Mouse (Mus musculus): ENCODE results near the gene Dld. TPM values are rescaled to one million over a fixed set of nuclear protein-coding genes. Genes with fewer than 3 reads are reported as not detected.

The Dld gene
- polyA plus RNA-seq, 1 experiment from 2014 or later, result 166 TPM

GRCm38 (mm10) chr12:31314310-31314709 is 36.9 kb downstream of the Dld start:
- DNase-seq (ENCODE audit: low spot score), result peak; percentile 75
- H3K4me1 ChIP-seq, result peaks cover 19% of the 10 kb centered on the region; the same call in 1 of the 2 replicates
- no peak overlapping the region for H3K4me3 ChIP-seq
- WGBS, result 57% methylated on average over 7 of the region's 7 CpGs
- H3K27me3 ChIP-seq (ENCODE audit: insufficient read depth, poor library complexity, severe bottlenecking), result no peaks in the 10 kb centered on the region
- H3K27ac ChIP-seq, result no peak overlapping the region
- no peaks in the 10 kb centered on the region for H3K9me3 ChIP-seq
- H3K36me3 ChIP-seq, result peaks cover 98% of the 10 kb centered on the region

GRCm38 (mm10) chr12:31313136-31313535 is 38.1 kb downstream of the Dld start:
- H3K36me3 ChIP-seq, result peaks cover 98% of the 10 kb centered on the region
- DNase-seq (ENCODE audit: low spot score), result peak; percentile 22
- no peaks in the 10 kb centered on the region for H3K27me3 ChIP-seq (ENCODE audit: insufficient read depth, poor library complexity, severe bottlenecking)
- H3K9me3 ChIP-seq, result no peaks in the 10 kb centered on the region
- H3K27ac ChIP-seq, result 0 out of 2 replicates have a peak overlapping the region, but pooled peaks have one; percentile 57
- H3K4me3 ChIP-seq, result no peak overlapping the region
- peaks cover 19% of the 10 kb centered on the region; the same call in 1 of the 2 replicates for H3K4me1 ChIP-seq
- 79% methylated on average over 4 of the region's 4 CpGs for WGBS

GRCm38 (mm10) chr12:31312281-31312680 is 39.0 kb downstream of the Dld start:
- H3K4me3 ChIP-seq, result no peak overlapping the region
- no peaks in the 10 kb centered on the region for H3K27me3 ChIP-seq (ENCODE audit: insufficient read depth, poor library complexity, severe bottlenecking)

GRCm38 (mm10) chr12:31311671-31312265 is 39.5 kb downstream of the Dld start:
- H3K4me1 ChIP-seq, result peaks cover 22% of the 10 kb centered on the region; the same call in 1 of the 2 replicates
- 81% methylated on average over 9 of the region's 9 CpGs for WGBS
- no peak overlapping the region for H3K4me3 ChIP-seq
- peak; percentile 73 for DNase-seq (ENCODE audit: low spot score)
- H3K36me3 ChIP-seq, result peaks cover 98% of the 10 kb centered on the region
- no peaks in the 10 kb centered on the region for H3K9me3 ChIP-seq
- H3K27ac ChIP-seq, result no peak overlapping the region
- H3K27me3 ChIP-seq (ENCODE audit: insufficient read depth, poor library complexity, severe bottlenecking), result no peaks in the 10 kb centered on the region

More at GRCm38 (mm10) chr12:31312281-31312680, 39.0 kb downstream of the Dld start:
- H3K27ac ChIP-seq, result no peak overlapping the region
- 85% methylated on average over 5 of the region's 5 CpGs for WGBS
- peaks cover 22% of the 10 kb centered on the region; the same call in 1 of the 2 replicates for H3K4me1 ChIP-seq
- H3K36me3 ChIP-seq, result peaks cover 98% of the 10 kb centered on the region
- peak; percentile 67 for DNase-seq (ENCODE audit: low spot score)
- no peaks in the 10 kb centered on the region for H3K9me3 ChIP-seq

GRCm38 (mm10) chr12:31310687-31311086 is 40.6 kb downstream of the Dld start:
- H3K4me1 ChIP-seq, result peaks cover 29% of the 10 kb centered on the region
- peaks cover 98% of the 10 kb centered on the region for H3K36me3 ChIP-seq
- H3K27me3 ChIP-seq (ENCODE audit: insufficient read depth, poor library complexity, severe bottlenecking), result no peaks in the 10 kb centered on the region
- H3K4me3 ChIP-seq, result no peak overlapping the region
- DNase-seq (ENCODE audit: low spot score), result peak; percentile 66
- H3K9me3 ChIP-seq, result no peaks in the 10 kb centered on the region
- 85% methylated on average over 9 of the region's 9 CpGs for WGBS
- H3K27ac ChIP-seq, result peak overlapping the region; percentile 42

GRCm38 (mm10) chr12:31307756-31308155 is 43.5 kb downstream of the Dld start:
- Histone ChIP-seq H3K27ac (no peak overlapping the region), H3K27me3 (ENCODE audit: insufficient read depth, poor library complexity, severe bottlenecking) (no peaks in the 10 kb centered on the region), H3K36me3 (peaks cover 100% of the 10 kb centered on the region), H3K4me1 (peaks cover 30% of the 10 kb centered on the region), H3K4me3 (no peak overlapping the region), H3K9me3 (no peaks in the 10 kb centered on the region)
- WGBS, result 96% methylated on average over 8 of the region's 8 CpGs
- DNase-seq (ENCODE audit: low spot score), result no peak

- 93% methylated on average over 8 of the region's 8 CpGs for WGBS
- peaks cover 100% of the 10 kb centered on the region for H3K36me3 ChIP-seq
- no peaks in the 10 kb centered on the region for H3K27me3 ChIP-seq (ENCODE audit: insufficient read depth, poor library complexity, severe bottlenecking)
- peaks cover 29% of the 10 kb centered on the region for H3K4me1 ChIP-seq
- no peak for DNase-seq (ENCODE audit: low spot score)
- peak overlapping the region; percentile 3; the same call in 1 of the 2 replicates for H3K27ac ChIP-seq
- no peak overlapping the region for H3K4me3 ChIP-seq
- no peaks in the 10 kb centered on the region for H3K9me3 ChIP-seq
These were observed 44.2 kb downstream of the Dld start for GRCm38 (mm10) chr12:31307011-31307410.

GRCm38 (mm10) chr12:31306075-31306675 is 45.1 kb downstream of the Dld start:
- Histone ChIP-seq H3K4me1 (peaks cover 32% of the 10 kb centered on the region), H3K27ac (peak overlapping the region; percentile 59; the same call in 1 of the 2 replicates)
- WGBS, result 41% methylated on average over 5 of the region's 5 CpGs

GRCm38 (mm10) chr12:31302766-31303511 is 48.3 kb downstream of the Dld start:
- H3K9me3 ChIP-seq, result no peaks in the 10 kb centered on the region
- H3K4me1 ChIP-seq, result peaks cover 36% of the 10 kb centered on the region
- no peak overlapping the region for H3K4me3 ChIP-seq
- peaks cover 100% of the 10 kb centered on the region for H3K36me3 ChIP-seq
- no peaks in the 10 kb centered on the region for H3K27me3 ChIP-seq (ENCODE audit: insufficient read depth, poor library complexity, severe bottlenecking)
- no peak for DNase-seq (ENCODE audit: low spot score)
- WGBS, result 84% methylated on average over 16 of the region's 16 CpGs
- H3K27ac ChIP-seq, result no peak overlapping the region

More at GRCm38 (mm10) chr12:31306075-31306675, 45.1 kb downstream of the Dld start:
- Histone ChIP-seq H3K9me3 (no peaks in the 10 kb centered on the region), H3K36me3 (peaks cover 100% of the 10 kb centered on the region), H3K4me3 (no peak overlapping the region), H3K27me3 (ENCODE audit: insufficient read depth, poor library complexity, severe bottlenecking) (no peaks in the 10 kb centered on the region)
- DNase-seq (ENCODE audit: low spot score), result no peak

- H3K9me3 ChIP-seq, result no peaks in the 10 kb centered on the region
- H3K36me3 ChIP-seq, result peaks cover 99% of the 10 kb centered on the region
- no peaks in the 10 kb centered on the region for H3K27me3 ChIP-seq (ENCODE audit: insufficient read depth, poor library complexity, severe bottlenecking)
- no peak overlapping the region for H3K4me3 ChIP-seq
- DNase-seq (ENCODE audit: low spot score), result no peak
- 74% methylated on average over 5 of the region's 5 CpGs for WGBS
- peaks cover 34% of the 10 kb centered on the region for H3K4me1 ChIP-seq
- H3K27ac ChIP-seq, result no peak overlapping the region
These were observed 49.0 kb downstream of the Dld start for GRCm38 (mm10) chr12:31302266-31302665.

- Histone ChIP-seq H3K27me3 (ENCODE audit: insufficient read depth, poor library complexity, severe bottlenecking) (no peaks in the 10 kb centered on the region), H3K27ac (peak overlapping the region; percentile 77), H3K4me3 (no peak overlapping the region), H3K4me1 (peaks cover 31% of the 10 kb centered on the region), H3K36me3 (peaks cover 94% of the 10 kb centered on the region), H3K9me3 (no peaks in the 10 kb centered on the region)
- 88% methylated on average over 9 of the region's 9 CpGs for WGBS
- DNase-seq (ENCODE audit: low spot score), result no peak
These were observed 51.0 kb downstream of the Dld start for GRCm38 (mm10) chr12:31300276-31300675.

GRCm38 (mm10) chr12:31299676-31300197 is 51.5 kb downstream of the Dld start:
- 43% methylated on average over 14 of the region's 14 CpGs for WGBS
- Histone ChIP-seq H3K4me1 (peaks cover 34% of the 10 kb centered on the region), H3K27me3 (ENCODE audit: insufficient read depth, poor library complexity, severe bottlenecking) (no peaks in the 10 kb centered on the region), H3K9me3 (no peaks in the 10 kb centered on the region), H3K36me3 (peaks cover 91% of the 10 kb centered on the region), H3K27ac (peak overlapping the region; percentile 77), H3K4me3 (no peak overlapping the region)
- DNase-seq (ENCODE audit: low spot score), result peak; percentile 86

GRCm38 (mm10) chr12:31299126-31299525 is 52.1 kb downstream of the Dld start:
- Histone ChIP-seq H3K4me1 (peaks cover 40% of the 10 kb centered on the region), H3K36me3 (peaks cover 91% of the 10 kb centered on the region), H3K4me3 (no peak overlapping the region), H3K9me3 (no peaks in the 10 kb centered on the region), H3K27me3 (ENCODE audit: insufficient read depth, poor library complexity, severe bottlenecking) (no peaks in the 10 kb centered on the region), H3K27ac (peak overlapping the region; percentile 72)
- WGBS, result 89% methylated on average over 3 of the region's 3 CpGs
- no peak for DNase-seq (ENCODE audit: low spot score)
